Mouse (Mus musculus) cerebellum, postnatal 4 days (tissue): Measurements from ENCODE around the gene Psph.
A peak's percentile ranks its signal among the peaks of the same experiment; 100 is the strongest.
"Not testable (repeated sequence)": the region's sequence is repeated elsewhere in the genome, so short reads cannot be mapped to it uniquely, and the experiment has no call there.

ENCODE experiments used
- DNase-seq, 2 experiments: peaks; one replicate each; pipeline ENCODE4 v3.0.0; 2022; ENCODE audit warnings: low spot score in 2 of 2, mixed read lengths in 1 of 2

Gene Psph

GRCm38 (mm10) chr5:129786818-129787790 is at the start of gene Psph:
Gene Psph (minus strand): TSS chr5:129787449.
- peak; percentile 96 to 98 for DNase-seq

- not testable (repeated sequence) for DNase-seq
Observed at GRCm38 (mm10) chr5:129790591-129790990, 3.3 kb upstream of the Psph start.

- no peak for DNase-seq
Observed at GRCm38 (mm10) chr5:129787818-129788593, 757 bp upstream of the Psph start.

- DNase-seq: no peak
Observed at GRCm38 (mm10) chr5:129786161-129786560, 1.1 kb downstream of the Psph start.

GRCm38 (mm10) chr5:129785235-129785870 is 1.9 kb downstream of the Psph start:
- no peak for DNase-seq

GRCm38 (mm10) chr5:129782211-129782610 is 5.0 kb downstream of the Psph start:
- DNase-seq: no peak

GRCm38 (mm10) chr5:129780131-129780530 is 7.1 kb downstream of the Psph start:
- DNase-seq: no peak

GRCm38 (mm10) chr5:129778996-129779716 is 8.1 kb downstream of the Psph start:
- DNase-seq: peak; percentile 56 to 74

- no peak for DNase-seq
Observed at GRCm38 (mm10) chr5:129778348-129778995, 8.8 kb downstream of the Psph start.

- DNase-seq: no peak
Observed at GRCm38 (mm10) chr5:129774661-129775060, 12.6 kb downstream of the Psph start.

- not testable (repeated sequence) for DNase-seq
Observed at GRCm38 (mm10) chr5:129773330-129773729, 13.9 kb downstream of the Psph start.

GRCm38 (mm10) chr5:129772433-129772832 is 14.8 kb downstream of the Psph start:
- no peak for DNase-seq

- DNase-seq: no peak
Observed at GRCm38 (mm10) chr5:129770443-129771355, 16.6 kb downstream of the Psph start.

- peak in 1 of 2 experiments; percentile 17 for DNase-seq
Observed at GRCm38 (mm10) chr5:129761865-129762540, 25.2 kb downstream of the Psph start.

- DNase-seq: no peak
Observed at GRCm38 (mm10) chr5:129759929-129760480, 27.2 kb downstream of the Psph start.

- no peak for DNase-seq
Observed at GRCm38 (mm10) chr5:129756886-129757285, 30.4 kb downstream of the Psph start.

GRCm38 (mm10) chr5:129744050-129744449 is 43.2 kb downstream of the Psph start:
- DNase-seq: no peak

- no peak for DNase-seq
Observed at GRCm38 (mm10) chr5:129742903-129743488, 44.3 kb downstream of the Psph start.
